Mouse (Mus musculus): Measurements from ENCODE around the gene Ankzf1. TPM values are rescaled to one million over a fixed set of nuclear protein-coding genes. Genes with fewer than 3 reads are reported as not detected.

Ankzf1 gene
- total and polyA plus RNA-seq, 2 experiments from 2014 or later, result 11.6 to 20.6 TPM

DNA sequence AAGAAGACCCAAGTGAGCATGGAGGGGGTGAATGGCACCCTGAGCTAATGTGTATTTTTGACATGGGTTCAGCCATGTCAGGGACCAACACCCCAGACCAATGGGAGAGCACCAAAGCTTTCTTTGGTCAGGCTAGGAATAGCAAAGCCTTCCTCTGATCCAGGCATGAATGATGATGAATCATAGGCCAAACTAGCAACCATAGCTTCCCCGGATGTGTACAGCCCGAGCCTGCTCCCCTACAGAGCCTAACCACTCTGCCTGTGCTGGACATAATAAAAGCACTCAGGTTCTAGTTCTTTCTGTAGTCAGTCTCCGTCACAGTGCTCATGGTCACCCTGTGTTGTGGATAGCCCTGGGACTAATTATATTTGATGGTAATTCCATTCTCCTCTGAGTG is 29.6 kb downstream of the Ankzf1 start:
- TF ChIP-seq EP300 (IDR thresholded peaks at IDR 0.05; ENCODE audit: low read depth) (no peak), CTCF (IDR thresholded peaks at IDR 0.05; ENCODE audit: low read depth) (no peak)
- 74% methylated on average over 3 of the region's 3 CpGs for WGBS
- DNase-seq (ENCODE audit: low spot score) (no peak), ATAC-seq (ENCODE audit: insufficient read depth, low read depth) (no peak)
- Histone ChIP-seq H3K27me3 (ENCODE audit: control insufficient read depth, insufficient read depth, low read length) (peaks cover 18% of the 10 kb centered on the region; the same call in 1 of the 2 replicates), H3K4me2 (ENCODE audit: low read depth, low read length) (no peak overlapping the region), H3K9me3 (replicated peaks; ENCODE audit: control insufficient read depth, low read length) (no peaks in the 10 kb centered on the region), H3K9ac (replicated peaks; ENCODE audit: low read depth, low read length) (no peak overlapping the region), H3K36me3 (replicated peaks; ENCODE audit: control insufficient read depth, insufficient read depth, low read length) (0 out of 2 replicates have a peak, but pooled peaks cover 3% of the 10 kb centered on the region), H3K4me3 (ENCODE audit: low read depth, low read length) (no peak overlapping the region), H3K27ac (ENCODE audit: low read depth) (no peak overlapping the region), H3K4me1 (ENCODE audit: control insufficient read depth, insufficient read depth) (peaks cover 19% of the 10 kb centered on the region)

DNA sequence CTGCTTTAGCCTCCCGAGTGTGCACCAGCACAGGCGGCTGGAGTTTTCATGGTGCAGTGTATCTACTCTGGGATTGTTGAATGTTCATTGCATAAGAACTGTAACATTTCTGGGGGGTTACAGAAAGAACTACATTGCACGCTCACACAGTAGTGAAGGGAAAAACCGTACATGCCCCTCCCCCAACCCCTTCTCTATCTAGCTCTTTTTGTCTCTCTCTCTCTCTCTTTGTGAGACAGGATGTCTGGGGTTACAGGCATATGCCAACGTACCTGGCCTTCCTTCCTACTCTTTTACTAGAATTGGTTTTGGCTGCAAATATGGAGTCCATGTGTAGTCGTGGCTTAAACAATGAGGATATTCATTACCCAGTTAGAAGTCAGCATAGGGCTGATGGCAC is 31.0 kb downstream of the Ankzf1 start:
- Histone ChIP-seq H3K9ac (replicated peaks; ENCODE audit: low read depth, low read length) (no peak overlapping the region), H3K27ac (ENCODE audit: low read depth) (no peak overlapping the region), H3K36me3 (replicated peaks; ENCODE audit: control insufficient read depth, insufficient read depth, low read length) (no peaks in the 10 kb centered on the region), H3K9me3 (replicated peaks; ENCODE audit: control insufficient read depth, low read length) (no peaks in the 10 kb centered on the region), H3K4me2 (ENCODE audit: low read depth, low read length) (no peak overlapping the region), H3K4me1 (ENCODE audit: control insufficient read depth, insufficient read depth) (peaks cover 14% of the 10 kb centered on the region; the same call in 1 of the 2 replicates), H3K27me3 (ENCODE audit: control insufficient read depth, insufficient read depth, low read length) (peaks cover 18% of the 10 kb centered on the region; the same call in 1 of the 2 replicates), H3K4me3 (ENCODE audit: low read depth, low read length) (no peak overlapping the region)
- TF ChIP-seq CTCF (IDR thresholded peaks at IDR 0.05; ENCODE audit: low read depth) (no peak), EP300 (IDR thresholded peaks at IDR 0.05; ENCODE audit: low read depth) (no peak)
- ATAC-seq (ENCODE audit: insufficient read depth, low read depth) (no peak), DNase-seq (ENCODE audit: low spot score) (no peak)
- WGBS, result 65% methylated on average over 6 of the region's 6 CpGs

DNA sequence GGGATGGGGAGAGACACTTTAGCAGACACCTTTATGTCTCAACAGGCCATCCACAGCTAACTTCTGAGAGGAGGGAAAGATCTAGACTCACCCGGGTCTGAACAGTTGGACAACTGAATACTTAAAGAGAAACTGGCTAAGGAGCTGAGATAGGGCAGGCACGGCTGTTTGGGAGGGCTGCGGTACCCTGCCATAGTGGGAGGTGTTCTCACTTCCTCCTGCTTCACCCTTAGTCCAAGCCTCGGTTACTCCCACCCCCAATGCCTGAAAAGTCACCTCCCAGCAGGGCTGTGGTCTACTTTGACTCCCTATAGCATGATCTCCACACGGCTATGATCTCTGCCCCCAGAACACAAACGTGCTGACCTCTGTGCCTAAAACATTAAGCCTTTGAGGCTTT is 31.6 kb downstream of the Ankzf1 start:
- H3K4me3 ChIP-seq (ENCODE audit: low read depth, low read length), result no peak overlapping the region
- peaks cover 18% of the 10 kb centered on the region; the same call in 1 of the 2 replicates for H3K27me3 ChIP-seq (ENCODE audit: control insufficient read depth, insufficient read depth, low read length)
- H3K27ac ChIP-seq (ENCODE audit: low read depth), result no peak overlapping the region
- peaks cover 14% of the 10 kb centered on the region; the same call in 1 of the 2 replicates for H3K4me1 ChIP-seq (ENCODE audit: control insufficient read depth, insufficient read depth)
- H3K4me2 ChIP-seq (ENCODE audit: low read depth, low read length), result no peak overlapping the region
- no peaks in the 10 kb centered on the region for H3K36me3 ChIP-seq (replicated peaks; ENCODE audit: control insufficient read depth, insufficient read depth, low read length)
- DNase-seq (ENCODE audit: low spot score) (no peak), ATAC-seq (ENCODE audit: insufficient read depth, low read depth) (no peak)
- WGBS, result 48% methylated on average over 6 of the region's 6 CpGs
- H3K9ac ChIP-seq (replicated peaks; ENCODE audit: low read depth, low read length), result no peak overlapping the region
- TF ChIP-seq CTCF (IDR thresholded peaks at IDR 0.05; ENCODE audit: low read depth) (no peak), EP300 (IDR thresholded peaks at IDR 0.05; ENCODE audit: low read depth) (no peak)
- H3K9me3 ChIP-seq (replicated peaks; ENCODE audit: control insufficient read depth, low read length), result no peaks in the 10 kb centered on the region

DNA sequence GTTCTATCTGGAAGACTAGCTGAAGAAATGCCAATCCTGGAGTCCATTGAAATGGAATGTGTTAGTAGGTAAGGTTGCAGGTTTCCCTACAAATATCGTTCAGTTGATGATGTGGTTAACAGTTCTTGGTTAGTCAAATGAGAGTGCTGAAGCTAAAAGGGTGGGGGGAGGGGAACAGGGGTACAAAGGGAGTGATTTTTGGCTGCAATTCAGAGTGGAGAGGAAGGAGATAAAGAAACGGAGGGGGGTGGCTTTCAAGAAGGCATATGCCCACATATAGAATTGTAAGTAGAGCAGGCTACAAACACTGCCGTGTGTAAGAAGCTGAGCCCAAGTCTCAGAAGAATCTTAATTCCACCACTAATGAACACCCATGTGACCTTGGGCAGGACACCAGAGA is 33.5 kb downstream of the Ankzf1 start:
- Histone ChIP-seq H3K4me3 (ENCODE audit: low read depth, low read length) (no peak overlapping the region), H3K27me3 (ENCODE audit: control insufficient read depth, insufficient read depth, low read length) (peaks cover 6% of the 10 kb centered on the region; the same call in 1 of the 2 replicates), H3K4me1 (ENCODE audit: control insufficient read depth, insufficient read depth) (peaks cover 10% of the 10 kb centered on the region; the same call in 1 of the 2 replicates), H3K9ac (replicated peaks; ENCODE audit: low read depth, low read length) (no peak overlapping the region), H3K27ac (ENCODE audit: low read depth) (no peak overlapping the region), H3K4me2 (ENCODE audit: low read depth, low read length) (no peak overlapping the region), H3K9me3 (replicated peaks; ENCODE audit: control insufficient read depth, low read length) (no peaks in the 10 kb centered on the region), H3K36me3 (replicated peaks; ENCODE audit: control insufficient read depth, insufficient read depth, low read length) (no peaks in the 10 kb centered on the region)
- TF ChIP-seq CTCF (IDR thresholded peaks at IDR 0.05; ENCODE audit: low read depth), result no peak
- no peak for TF ChIP-seq EP300 (IDR thresholded peaks at IDR 0.05; ENCODE audit: low read depth)
- 26% methylated on average over 3 of the region's 3 CpGs for WGBS
- ATAC-seq (ENCODE audit: insufficient read depth, low read depth) (no peak), DNase-seq (ENCODE audit: low spot score) (no peak)

DNA sequence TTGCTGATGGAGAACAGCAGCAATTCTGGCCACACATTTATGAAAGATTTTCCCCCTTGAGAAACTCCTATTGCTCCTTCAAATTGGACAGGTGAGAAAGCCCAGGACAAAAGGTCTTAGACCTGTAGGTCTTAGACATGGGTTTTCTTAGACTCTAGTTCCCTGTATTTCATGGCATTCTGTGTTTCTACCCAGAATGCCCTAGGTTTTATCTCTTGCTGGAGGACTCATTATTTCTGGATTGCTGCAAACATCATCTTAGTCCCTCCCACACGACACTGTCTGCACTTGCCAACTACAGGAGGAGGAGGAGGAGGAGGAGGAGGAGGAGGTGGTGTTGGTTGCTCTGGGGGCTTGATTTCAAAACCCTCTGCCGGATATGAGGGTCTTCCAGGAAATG is 34.2 kb downstream of the Ankzf1 start:
- no peak for ATAC-seq (ENCODE audit: insufficient read depth, low read depth)
- WGBS, result 50% methylated on average over 2 of the region's 2 CpGs
- Histone ChIP-seq H3K36me3 (replicated peaks; ENCODE audit: control insufficient read depth, insufficient read depth, low read length) (no peaks in the 10 kb centered on the region), H3K27me3 (ENCODE audit: control insufficient read depth, insufficient read depth, low read length) (no peaks in the 10 kb centered on the region), H3K4me3 (ENCODE audit: low read depth, low read length) (no peak overlapping the region), H3K9me3 (replicated peaks; ENCODE audit: control insufficient read depth, low read length) (no peaks in the 10 kb centered on the region), H3K4me2 (ENCODE audit: low read depth, low read length) (no peak overlapping the region), H3K9ac (replicated peaks; ENCODE audit: low read depth, low read length) (no peak overlapping the region), H3K4me1 (ENCODE audit: control insufficient read depth, insufficient read depth) (peaks cover 10% of the 10 kb centered on the region; the same call in 1 of the 2 replicates), H3K27ac (ENCODE audit: low read depth) (no peak overlapping the region)
- TF ChIP-seq EP300 (IDR thresholded peaks at IDR 0.05; ENCODE audit: low read depth), result no peak
- TF ChIP-seq CTCF (IDR thresholded peaks at IDR 0.05; ENCODE audit: low read depth), result no peak
- DNase-seq (ENCODE audit: low spot score), result no peak

DNA sequence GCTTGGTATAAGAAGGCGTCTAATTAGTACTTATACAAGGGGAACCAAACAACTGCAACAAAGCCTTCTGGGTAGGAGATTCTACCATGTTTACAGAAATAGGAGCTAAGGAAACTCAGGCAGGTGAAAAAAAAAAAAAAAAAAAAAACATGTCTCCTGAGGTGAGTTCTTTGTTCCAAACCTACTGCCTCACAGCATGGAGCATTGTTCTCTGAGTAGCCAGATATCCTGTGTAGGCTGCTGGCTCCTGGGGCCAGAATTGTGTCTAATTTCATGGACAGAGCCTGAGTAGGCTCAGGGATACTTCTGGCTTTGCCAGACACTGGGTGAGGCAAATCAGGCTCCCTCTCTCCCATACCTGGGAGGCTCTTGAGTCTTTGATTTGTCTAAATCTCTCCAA is 35.7 kb downstream of the Ankzf1 start:
- 66% methylated on average over 1 of the region's 1 CpGs for WGBS
- Histone ChIP-seq H3K4me3 (ENCODE audit: low read depth, low read length) (no peak overlapping the region), H3K4me2 (ENCODE audit: low read depth, low read length) (no peak overlapping the region), H3K4me1 (ENCODE audit: control insufficient read depth, insufficient read depth) (peaks cover 10% of the 10 kb centered on the region; the same call in 1 of the 2 replicates), H3K27me3 (ENCODE audit: control insufficient read depth, insufficient read depth, low read length) (no peaks in the 10 kb centered on the region), H3K9ac (replicated peaks; ENCODE audit: low read depth, low read length) (no peak overlapping the region), H3K9me3 (replicated peaks; ENCODE audit: control insufficient read depth, low read length) (no peaks in the 10 kb centered on the region), H3K36me3 (replicated peaks; ENCODE audit: control insufficient read depth, insufficient read depth, low read length) (no peaks in the 10 kb centered on the region), H3K27ac (ENCODE audit: low read depth) (no peak overlapping the region)
- TF ChIP-seq EP300 (IDR thresholded peaks at IDR 0.05; ENCODE audit: low read depth) (no peak), CTCF (IDR thresholded peaks at IDR 0.05; ENCODE audit: low read depth) (no peak)
- ATAC-seq (ENCODE audit: insufficient read depth, low read depth) (no peak), DNase-seq (ENCODE audit: low spot score) (no peak)
